Mouse (Mus musculus): ENCODE measurements around the gene Duox2. TPM values are rescaled to one million over a fixed set of nuclear protein-coding genes. Genes with fewer than 3 reads are reported as not detected.

Duox2 gene
- total and polyA plus RNA-seq, 2 experiments: 0.04 TPM; not detected in 1

GRCm38 (mm10) chr2:122301081-122301920, 3.1 kb upstream of the Duox2 start:
- H3K4me1 ChIP-seq (ENCODE audit: control insufficient read depth, insufficient read depth, low read length): peaks cover 15% of the 10 kb centered on the region
- TF ChIP-seq POLR2A (IDR thresholded peaks at IDR 0.05; ENCODE audit: extremely low read depth, insufficient read depth, low read length) (no peak), CTCF (IDR thresholded peaks at IDR 0.05; ENCODE audit: low read depth, low read length) (no peak)
- peak overlapping the region; percentile 32; the same call in 1 of the 2 replicates for H3K4me3 ChIP-seq (ENCODE audit: insufficient read depth, low read depth, low read length)
- H3K36me3 ChIP-seq (ENCODE audit: control insufficient read depth, insufficient read depth, low read length): no peaks in the 10 kb centered on the region
- H3K79me2 ChIP-seq (ENCODE audit: control insufficient read depth, insufficient read depth, low read length): no peaks in the 10 kb centered on the region
- no peak overlapping the region for H3K27ac ChIP-seq (replicated peaks; ENCODE audit: insufficient read depth, low read depth, low read length)
- no peak for DNase-seq (ENCODE audit: extremely low read depth, low read depth, low spot score)
- WGBS: 1% methylated on average over 48 of the region's 48 CpGs
- H3K27me3 ChIP-seq (ENCODE audit: control insufficient read depth, insufficient read depth, low read length): peaks cover 35% of the 10 kb centered on the region
- H3K9ac ChIP-seq (ENCODE audit: low read depth, low read length): no peak overlapping the region

- WGBS: 7% methylated on average over 14 of the region's 14 CpGs
- no peaks in the 10 kb centered on the region for H3K79me2 ChIP-seq (ENCODE audit: control insufficient read depth, insufficient read depth, low read length)
- no peaks in the 10 kb centered on the region for H3K36me3 ChIP-seq (ENCODE audit: control insufficient read depth, insufficient read depth, low read length)
- H3K4me1 ChIP-seq (ENCODE audit: control insufficient read depth, insufficient read depth, low read length): peaks cover 15% of the 10 kb centered on the region
- H3K27me3 ChIP-seq (ENCODE audit: control insufficient read depth, insufficient read depth, low read length): peaks cover 38% of the 10 kb centered on the region
- no peak for DNase-seq (ENCODE audit: extremely low read depth, low read depth, low spot score)
- H3K9ac ChIP-seq (ENCODE audit: low read depth, low read length): no peak overlapping the region
- no peak overlapping the region for H3K27ac ChIP-seq (replicated peaks; ENCODE audit: insufficient read depth, low read depth, low read length)
- no peak for TF ChIP-seq POLR2A (IDR thresholded peaks at IDR 0.05; ENCODE audit: extremely low read depth, insufficient read depth, low read length)
- no peak for TF ChIP-seq CTCF (IDR thresholded peaks at IDR 0.05; ENCODE audit: low read depth, low read length)
- no peak overlapping the region for H3K4me3 ChIP-seq (ENCODE audit: insufficient read depth, low read depth, low read length)
Observed at GRCm38 (mm10) chr2:122300656-122301020, 2.4 kb upstream of the Duox2 start.

- Histone ChIP-seq H3K4me1 (ENCODE audit: control insufficient read depth, insufficient read depth, low read length) (peaks cover 15% of the 10 kb centered on the region), H3K36me3 (ENCODE audit: control insufficient read depth, insufficient read depth, low read length) (no peaks in the 10 kb centered on the region), H3K27ac (replicated peaks; ENCODE audit: insufficient read depth, low read depth, low read length) (no peak overlapping the region), H3K79me2 (ENCODE audit: control insufficient read depth, insufficient read depth, low read length) (no peaks in the 10 kb centered on the region), H3K4me3 (ENCODE audit: insufficient read depth, low read depth, low read length) (no peak overlapping the region), H3K9ac (ENCODE audit: low read depth, low read length) (no peak overlapping the region), H3K27me3 (ENCODE audit: control insufficient read depth, insufficient read depth, low read length) (peaks cover 39% of the 10 kb centered on the region)
- 30% methylated on average over 14 of the region's 14 CpGs for WGBS
- no peak for DNase-seq (ENCODE audit: extremely low read depth, low read depth, low spot score)
- TF ChIP-seq POLR2A (IDR thresholded peaks at IDR 0.05; ENCODE audit: extremely low read depth, insufficient read depth, low read length) (no peak), CTCF (IDR thresholded peaks at IDR 0.05; ENCODE audit: low read depth, low read length) (no peak)
Observed at GRCm38 (mm10) chr2:122299911-122300655, 1.8 kb upstream of the Duox2 start.

GRCm38 (mm10) chr2:122298596-122299490, 594 bp upstream of the Duox2 start, which contains the start of gene Duoxa2:
Gene Duoxa2, plus strand, starts transcription at chr2:122298900.
- H3K27ac ChIP-seq (replicated peaks; ENCODE audit: insufficient read depth, low read depth, low read length): no peak within 1 kb of the TSS
- H3K4me1 ChIP-seq (ENCODE audit: control insufficient read depth, insufficient read depth, low read length): peaks cover 15% of the 10 kb centered on the region
- H3K36me3 ChIP-seq (ENCODE audit: control insufficient read depth, insufficient read depth, low read length): no peaks in the 10 kb centered on the region
- no peak for TF ChIP-seq POLR2A (IDR thresholded peaks at IDR 0.05; ENCODE audit: extremely low read depth, insufficient read depth, low read length)
- TF ChIP-seq CTCF (IDR thresholded peaks at IDR 0.05; ENCODE audit: low read depth, low read length): no peak
- no peaks in the 10 kb centered on the region for H3K79me2 ChIP-seq (ENCODE audit: control insufficient read depth, insufficient read depth, low read length)
- H3K27me3 ChIP-seq (ENCODE audit: control insufficient read depth, insufficient read depth, low read length): peaks cover 40% of the 10 kb centered on the region
- DNase-seq (ENCODE audit: extremely low read depth, low read depth, low spot score): peak; percentile 28
- no peak within 1 kb of the TSS; the same call in 1 of the 2 replicates for H3K4me3 ChIP-seq (ENCODE audit: insufficient read depth, low read depth, low read length)
- no peak within 1 kb of the TSS for H3K9ac ChIP-seq (ENCODE audit: low read depth, low read length)
- 3% methylated on average over 43 of the region's 43 CpGs for whole genome bisulfite sequencing

DNA sequence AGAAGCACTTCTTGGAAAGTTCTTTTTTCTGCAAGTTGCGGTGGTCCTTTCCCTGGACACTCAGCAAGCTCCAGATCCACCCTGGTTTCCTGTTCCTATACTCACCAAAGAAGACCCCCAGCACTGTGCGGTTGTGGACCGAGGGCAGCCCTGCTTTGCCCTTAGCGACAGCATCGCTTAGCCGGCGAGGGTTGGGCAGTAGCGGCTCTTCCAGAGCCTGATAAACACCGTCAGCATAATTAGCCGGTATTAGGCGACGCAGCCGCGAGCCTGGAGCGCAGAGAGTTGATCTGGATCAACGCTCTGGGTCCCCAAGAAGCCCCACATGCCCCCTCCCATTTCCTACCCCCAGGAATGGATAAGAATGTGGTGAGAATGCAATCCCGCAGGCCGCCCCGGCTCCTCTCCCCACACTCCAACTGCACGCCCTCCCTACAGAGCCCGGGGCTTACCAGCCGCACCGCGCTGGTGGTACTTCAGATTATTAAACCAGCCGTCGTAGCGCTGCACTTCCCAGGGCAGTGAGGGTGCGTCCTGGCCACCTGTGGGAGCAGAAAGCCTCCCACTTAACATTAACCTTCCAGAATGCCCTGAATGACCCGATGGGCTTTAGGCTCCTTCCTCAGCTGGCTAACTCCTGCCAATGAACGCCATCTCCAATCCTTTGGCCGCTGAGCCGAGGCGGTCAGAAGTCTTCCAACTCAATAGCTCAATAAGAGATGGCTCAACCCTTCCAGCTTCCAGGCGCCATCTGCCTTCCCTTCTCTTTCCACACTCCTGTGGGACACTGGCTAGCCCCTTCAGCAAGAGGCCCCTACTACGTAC, 766 bp downstream of the Duox2 start:
- no peak for DNase-seq (ENCODE audit: extremely low read depth, low read depth, low spot score)
- no peak overlapping the region for H3K4me3 ChIP-seq (ENCODE audit: insufficient read depth, low read depth, low read length)
- H3K27ac ChIP-seq (replicated peaks; ENCODE audit: insufficient read depth, low read depth, low read length): no peak overlapping the region
- TF ChIP-seq CTCF (IDR thresholded peaks at IDR 0.05; ENCODE audit: low read depth, low read length) (no peak), POLR2A (IDR thresholded peaks at IDR 0.05; ENCODE audit: extremely low read depth, insufficient read depth, low read length) (no peak)
- H3K9ac ChIP-seq (ENCODE audit: low read depth, low read length): no peak overlapping the region
- H3K79me2 ChIP-seq (ENCODE audit: control insufficient read depth, insufficient read depth, low read length): no peaks in the 10 kb centered on the region
- H3K27me3 ChIP-seq (ENCODE audit: control insufficient read depth, insufficient read depth, low read length): peaks cover 40% of the 10 kb centered on the region
- peaks cover 15% of the 10 kb centered on the region for H3K4me1 ChIP-seq (ENCODE audit: control insufficient read depth, insufficient read depth, low read length)
- no peaks in the 10 kb centered on the region for H3K36me3 ChIP-seq (ENCODE audit: control insufficient read depth, insufficient read depth, low read length)
- 5% methylated on average over 35 of the region's 35 CpGs for WGBS

All from liver, adult 2 months (tissue).